Mouse (Mus musculus) heart, adult 2 months (tissue): ENCODE measurements around the gene Klk1. TPM values are rescaled to one million over a fixed set of nuclear protein-coding genes. Genes with fewer than 3 reads are reported as not detected.
"Not testable (repeated sequence)": the region's sequence is repeated elsewhere in the genome, so short reads cannot be mapped to it uniquely, and the experiment has no call there.

Experiments used
- DNase-seq, 2 experiments: peaks; one replicate each; pipeline ENCODE4 v3.0.0; 2021
- H3K27ac ChIP-seq: fragments of 200-600 bp; 2 replicates; pipeline ENCODE4 v1.8.1; 2022
- H3K27me3 ChIP-seq: fragments of 200-500 bp; 2 replicates; pipeline ENCODE4 v1.6.1; 2012; ENCODE audit warnings: mild to moderate bottlenecking, low read length, inconsistent platforms, mixed read lengths; ENCODE audit not compliant: control insufficient read depth, insufficient read depth
- H3K36me3 ChIP-seq: fragments of 200-500 bp; 2 replicates; pipeline ENCODE4 v1.6.1; 2012; ENCODE audit warnings: low read length, inconsistent platforms; ENCODE audit not compliant: control insufficient read depth, insufficient read depth
- H3K4me1 ChIP-seq: fragments of 200-500 bp; 2 replicates; pipeline ENCODE4 v1.6.1; 2011; ENCODE audit warnings: low read length; ENCODE audit not compliant: control insufficient read depth, insufficient read depth
- H3K4me3 ChIP-seq: fragments of 200-600 bp; 2 replicates; pipeline ENCODE4 v1.8.1; 2022
- H3K79me2 ChIP-seq: fragments of 200-500 bp; replicated peaks from 2 replicates; pipeline ENCODE4 v1.6.1; 2012; ENCODE audit warnings: mild to moderate bottlenecking, inconsistent platforms, low read length, moderate library complexity, mixed read lengths; ENCODE audit not compliant: control insufficient read depth, insufficient read depth
- H3K9ac ChIP-seq: fragments of 200-500 bp; 2 replicates; pipeline ENCODE4 v1.6.1; 2012; ENCODE audit warnings: low read depth, mild to moderate bottlenecking, control low read depth, inconsistent platforms, low read length, mixed read lengths
- CTCF ChIP-seq: fragments of 200-600 bp; IDR thresholded peaks from 2 replicates; pipeline ENCODE4 v1.8.1; 2022; ENCODE audit warnings: antibody characterized with exemption, mild to moderate bottlenecking, moderate library complexity
- EP300 ChIP-seq: fragments of 200-500 bp; IDR thresholded peaks from 2 replicates; pipeline ENCODE4 v1.6.1; 2011; ENCODE audit warnings: low read depth, low read length, control low read depth; ENCODE audit not compliant: insufficient read depth
- POLR2A ChIP-seq: fragments of 200-500 bp; IDR thresholded peaks from 2 replicates; pipeline ENCODE4 v1.6.1; 2011; ENCODE audit warnings: mild to moderate bottlenecking, low read depth, low read length, control low read depth; ENCODE audit not compliant: insufficient read depth
- WGBS: fragments of 180-500 bp; shearing (Covaris S2); methylation state at CpG from one replicate; pipeline ENCODE4 v1.1.7; 2018; 5-methylcytosine and 5-hydroxymethylcytosine counted together
- intact Hi-C: fragments of 180-260 bp; cut with DNase I; formaldehyde crosslinking; loops from one replicate; pipeline ENCODE4 v1.15.1; 2025
- polyA plus RNA-seq: library from polyadenylated mRNA; depleted of rRNA; stranded (reverse); fragments of >200 nt; gene quantifications from 2 replicates; pipeline ENCODE4 v1.2.3, GENCODE M21; 2012
- total RNA-seq, 2 experiments: library from RNA; stranded (reverse); gene quantifications; 2 replicates each; pipeline ENCODE4 v1.2.3; 2021

Klk1 gene
- total and polyA plus RNA-seq, 3 experiments, result 0.62 TPM; not detected in 2

DNA sequence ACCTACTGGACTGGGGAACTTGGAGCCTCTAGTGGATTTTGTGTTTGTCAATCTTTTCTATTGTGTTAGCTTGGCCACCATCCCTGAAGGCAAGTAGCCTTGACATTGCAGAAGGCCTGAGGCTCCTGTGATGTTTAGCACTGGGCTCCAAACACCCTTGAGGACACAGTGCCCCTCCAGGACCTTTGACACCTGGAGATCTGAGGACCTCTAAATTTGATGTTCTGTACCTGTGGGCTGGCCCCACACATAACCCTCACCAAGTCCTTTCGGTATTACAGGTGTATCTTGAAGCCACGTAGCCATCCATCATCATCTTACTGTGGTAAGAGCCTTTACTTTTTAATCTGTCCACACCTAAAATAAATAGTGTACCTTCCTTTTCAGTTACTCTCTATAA lies 22.8 kb downstream of the Klk1 start:
- no peak overlapping the region for H3K27ac ChIP-seq
- intact Hi-C loops, result loop anchor here (5.0 to 10.0 kb wide), 3 partner anchors 57 to 304 kb away; partner anchors contain the start of genes Aspdh, Clec11a, Josd2 and Nr1h2

GRCm38 (mm10) chr7:44249248-44249647 lies 24.1 kb downstream of the Klk1 start:
- 91% methylated on average over 4 of the region's 4 CpGs for WGBS
- Histone ChIP-seq H3K79me2 (0 out of 2 replicates have a peak, but pooled peaks cover 1% of the 10 kb centered on the region), H3K4me3 (no peak overlapping the region), H3K27me3 (no peaks in the 10 kb centered on the region), H3K9ac (no peak overlapping the region), H3K36me3 (0 out of 2 replicates have a peak, but pooled peaks cover 2% of the 10 kb centered on the region), H3K27ac (no peak overlapping the region), H3K4me1 (peaks cover 1% of the 10 kb centered on the region)
- intact Hi-C loops, result loop anchor here (5.0 to 10.0 kb wide), 3 partner anchors 56 to 303 kb away; partner anchors contain the start of genes Aspdh, Clec11a, Josd2 and Nr1h2
- no peak for TF ChIP-seq CTCF
- TF ChIP-seq EP300, result no peak
- TF ChIP-seq POLR2A, result no peak
- no peak for DNase-seq

More for the DNA sequence above, 22.8 kb downstream of the Klk1 start:
- TF ChIP-seq EP300 (no peak), CTCF (no peak), POLR2A (no peak)
- no peak overlapping the region for H3K4me3 ChIP-seq
- DNase-seq, result no peak
- WGBS, result 97% methylated on average over 2 of the region's 2 CpGs
- 0 out of 2 replicates have a peak, but pooled peaks cover 1% of the 10 kb centered on the region for H3K79me2 ChIP-seq
- H3K4me1 ChIP-seq, result peaks cover 1% of the 10 kb centered on the region
- no peaks in the 10 kb centered on the region for H3K27me3 ChIP-seq
- no peak overlapping the region for H3K9ac ChIP-seq
- 0 out of 2 replicates have a peak, but pooled peaks cover 2% of the 10 kb centered on the region for H3K36me3 ChIP-seq

- H3K9ac ChIP-seq, H3K4me3 ChIP-seq, H3K36me3 ChIP-seq, intact Hi-C loops, H3K79me2 ChIP-seq, DNase-seq, H3K27ac ChIP-seq, H3K4me1 ChIP-seq, H3K27me3 ChIP-seq: not testable (repeated sequence)
- 87% methylated on average over 17 of the region's 17 CpGs for WGBS
These were observed 25.6 kb downstream of the Klk1 start for GRCm38 (mm10) chr7:44250732-44251275.

- H3K79me2 ChIP-seq, result no peaks in the 10 kb centered on the region
- H3K9ac ChIP-seq, result no peak overlapping the region
- H3K36me3 ChIP-seq, result no peaks in the 10 kb centered on the region
- WGBS, result 70% methylated on average over 15 of the region's 15 CpGs
- no peaks in the 10 kb centered on the region for H3K4me1 ChIP-seq
- intact Hi-C loops, result no loop called here
- no peaks in the 10 kb centered on the region for H3K27me3 ChIP-seq
- H3K27ac ChIP-seq, result no peak overlapping the region
- TF ChIP-seq CTCF, result no peak
- no peak for TF ChIP-seq POLR2A
- TF ChIP-seq EP300, result no peak
- H3K4me3 ChIP-seq, result no peak overlapping the region
- no peak for DNase-seq
These were observed 28.0 kb downstream of the Klk1 start for GRCm38 (mm10) chr7:44253023-44253616.

- intact Hi-C loops, result no loop called here
- no peak overlapping the region for H3K9ac ChIP-seq
- WGBS, result 62% methylated on average over 6 of the region's 6 CpGs
- no peaks in the 10 kb centered on the region for H3K79me2 ChIP-seq
- no peaks in the 10 kb centered on the region for H3K4me1 ChIP-seq
- no peaks in the 10 kb centered on the region for H3K27me3 ChIP-seq
- DNase-seq, result no peak
- no peak overlapping the region for H3K4me3 ChIP-seq
- no peaks in the 10 kb centered on the region for H3K36me3 ChIP-seq
- TF ChIP-seq EP300, result no peak
- TF ChIP-seq POLR2A, result no peak
- no peak for TF ChIP-seq CTCF
- no peak overlapping the region for H3K27ac ChIP-seq
These were observed 29.8 kb downstream of the Klk1 start for GRCm38 (mm10) chr7:44254930-44255329.

DNA sequence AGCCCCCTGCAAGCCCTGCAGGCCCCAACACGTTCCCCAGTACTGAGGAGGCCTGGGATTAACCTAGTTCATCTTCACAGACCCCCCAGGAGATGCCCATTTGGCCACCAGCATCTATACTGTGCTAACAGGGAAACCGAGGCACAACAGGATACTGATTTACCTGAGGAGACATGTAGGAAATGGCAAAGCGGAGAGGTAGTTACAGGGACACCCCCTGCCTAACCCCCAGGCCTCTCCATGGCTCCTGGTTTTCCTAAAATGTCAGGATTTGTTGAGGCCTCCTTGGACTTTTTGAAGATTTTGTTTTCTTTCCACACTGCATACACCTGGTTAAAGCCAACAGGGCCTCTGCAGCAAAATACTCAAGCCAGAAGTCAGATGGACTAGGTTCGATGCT lies 32.1 kb downstream of the Klk1 start, which contains the start of gene Acp4:
TSS of gene Acp4 (minus strand) at position 101 of the 400 bp plus-strand sequence.
- no peak for DNase-seq
- no peaks in the 10 kb centered on the region for H3K79me2 ChIP-seq
- H3K4me1 ChIP-seq, result no peaks in the 10 kb centered on the region
- H3K36me3 ChIP-seq, result no peaks in the 10 kb centered on the region
- intact Hi-C loops, result no loop called here
- no peak within 1 kb of the TSS for H3K9ac ChIP-seq
- no peaks in the 10 kb centered on the region for H3K27me3 ChIP-seq
- 70% methylated on average over 4 of the region's 4 CpGs for WGBS
- H3K27ac ChIP-seq, result no peak within 1 kb of the TSS
- TF ChIP-seq POLR2A (no peak), CTCF (no peak), EP300 (no peak)
- no peak within 1 kb of the TSS for H3K4me3 ChIP-seq
